Mouse (Mus musculus): Measurements from ENCODE around the gene Wbp1. TPM values are rescaled to one million over a fixed set of nuclear protein-coding genes. Genes with fewer than 3 reads are reported as not detected.

The Wbp1 gene
- polyA plus RNA-seq, 1 experiment from 2014 or later, result 91.5 TPM

DNA sequence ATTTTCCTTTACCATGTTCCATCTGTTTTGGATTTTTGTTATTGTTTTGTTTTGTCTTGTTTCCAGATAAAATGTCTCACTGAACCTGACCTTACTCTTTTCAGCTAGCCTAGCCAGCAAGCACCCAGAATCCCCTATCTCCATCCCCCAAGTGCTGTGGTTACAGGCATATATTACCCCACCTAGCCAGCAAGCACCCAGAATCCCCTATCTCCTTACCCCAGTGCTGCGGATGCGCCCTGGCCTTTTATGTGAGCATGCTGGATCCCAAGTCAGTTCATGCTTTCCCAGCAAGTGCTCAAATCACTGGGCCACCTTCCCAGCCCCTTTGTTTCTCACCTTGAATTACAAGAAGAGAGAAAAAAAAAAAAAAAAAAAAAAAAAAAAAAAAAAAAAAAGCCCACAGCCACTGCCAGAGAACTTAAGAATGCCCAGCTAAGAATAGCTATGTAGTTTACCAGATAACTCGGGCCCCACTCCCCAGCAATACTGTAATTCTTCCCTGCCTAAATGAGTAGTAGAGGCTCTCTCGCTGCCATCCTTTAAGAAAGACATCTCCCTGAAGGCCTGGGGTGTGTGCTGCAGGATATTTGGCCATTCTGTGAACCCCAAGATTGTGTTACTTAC is 9.7 kb downstream of the Wbp1 start:
- H3K27me3 ChIP-seq (replicated peaks), result no peaks in the 10 kb centered on the region
- H3K4me1 ChIP-seq, result peaks cover 31% of the 10 kb centered on the region
- H3K27ac ChIP-seq, result no peak overlapping the region
- H3K9ac ChIP-seq, result no peak overlapping the region
- no peak overlapping the region for H3K4me2 ChIP-seq
- ATAC-seq (ENCODE audit: insufficient read depth, low FRiP score, low read depth), result no peak
- H3K9me3 ChIP-seq, result no peaks in the 10 kb centered on the region
- peaks cover under 1% of the 10 kb centered on the region; the same call in 1 of the 2 replicates for H3K36me3 ChIP-seq
- WGBS, result 82% methylated on average over 4 of the region's 4 CpGs
- H3K4me3 ChIP-seq (replicated peaks), result no peak overlapping the region

DNA sequence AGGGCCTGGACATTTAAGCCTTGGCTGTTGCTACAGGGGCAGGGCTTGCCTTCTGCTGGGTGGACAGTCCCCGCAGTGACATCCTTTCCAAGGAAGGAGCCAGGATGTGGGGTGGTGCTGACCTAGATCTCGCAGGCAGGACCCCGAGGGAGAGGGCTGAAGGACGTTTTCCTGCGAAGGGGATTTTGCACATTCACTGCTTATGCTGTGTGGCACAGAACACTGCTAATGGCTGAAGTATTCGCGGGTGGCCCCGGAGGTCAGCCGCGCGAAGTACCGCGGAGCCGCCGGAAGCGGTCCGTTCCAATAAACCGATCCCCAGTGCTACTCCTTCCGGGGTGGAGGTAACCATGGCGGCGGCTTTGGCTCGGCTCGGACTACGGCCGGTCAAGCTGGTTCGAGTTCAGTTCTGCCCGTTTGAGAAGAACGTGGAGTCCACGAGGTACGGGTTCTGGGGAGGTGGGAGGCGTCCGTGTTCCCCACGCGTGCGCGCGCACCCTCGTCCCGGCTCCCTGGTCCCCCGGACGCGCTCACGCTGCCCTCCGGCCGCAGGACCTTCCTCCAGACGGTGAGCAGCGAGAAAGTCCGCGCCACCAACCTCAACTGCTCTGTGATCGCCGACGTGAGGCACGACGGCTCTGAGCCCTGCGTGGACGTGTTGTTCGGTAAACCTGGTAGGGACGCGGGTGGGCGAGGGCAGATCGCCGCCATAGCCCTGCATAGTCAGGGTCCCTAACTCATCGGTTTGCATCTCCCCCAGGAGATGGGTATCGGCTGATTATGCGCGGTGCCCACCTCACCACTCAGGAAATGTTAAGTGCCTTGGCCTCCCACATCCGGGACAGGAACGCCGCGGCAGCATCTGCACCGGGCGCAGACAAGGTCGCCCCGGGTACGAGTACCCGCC is 12.3 kb downstream of the Wbp1 start, which contains the start of gene Mrpl53:
TSS of gene Mrpl53 (plus strand) at position 279 of the 907 bp plus-strand sequence.
- Histone ChIP-seq H3K36me3 (no peaks in the 10 kb centered on the region), H3K27me3 (replicated peaks) (no peaks in the 10 kb centered on the region), H3K4me1 (peaks cover 18% of the 10 kb centered on the region), H3K9ac (peak within 1 kb of the TSS; percentile 94), H3K27ac (peak within 1 kb of the TSS; percentile 85), H3K4me2 (peak within 1 kb of the TSS; percentile 91), H3K4me3 (replicated peaks) (peak within 1 kb of the TSS; percentile 88), H3K9me3 (no peaks in the 10 kb centered on the region)
- under 1% methylated on average over 76 of the region's 76 CpGs for WGBS
- ATAC-seq (ENCODE audit: insufficient read depth, low FRiP score, low read depth), result peak; percentile 88

DNA sequence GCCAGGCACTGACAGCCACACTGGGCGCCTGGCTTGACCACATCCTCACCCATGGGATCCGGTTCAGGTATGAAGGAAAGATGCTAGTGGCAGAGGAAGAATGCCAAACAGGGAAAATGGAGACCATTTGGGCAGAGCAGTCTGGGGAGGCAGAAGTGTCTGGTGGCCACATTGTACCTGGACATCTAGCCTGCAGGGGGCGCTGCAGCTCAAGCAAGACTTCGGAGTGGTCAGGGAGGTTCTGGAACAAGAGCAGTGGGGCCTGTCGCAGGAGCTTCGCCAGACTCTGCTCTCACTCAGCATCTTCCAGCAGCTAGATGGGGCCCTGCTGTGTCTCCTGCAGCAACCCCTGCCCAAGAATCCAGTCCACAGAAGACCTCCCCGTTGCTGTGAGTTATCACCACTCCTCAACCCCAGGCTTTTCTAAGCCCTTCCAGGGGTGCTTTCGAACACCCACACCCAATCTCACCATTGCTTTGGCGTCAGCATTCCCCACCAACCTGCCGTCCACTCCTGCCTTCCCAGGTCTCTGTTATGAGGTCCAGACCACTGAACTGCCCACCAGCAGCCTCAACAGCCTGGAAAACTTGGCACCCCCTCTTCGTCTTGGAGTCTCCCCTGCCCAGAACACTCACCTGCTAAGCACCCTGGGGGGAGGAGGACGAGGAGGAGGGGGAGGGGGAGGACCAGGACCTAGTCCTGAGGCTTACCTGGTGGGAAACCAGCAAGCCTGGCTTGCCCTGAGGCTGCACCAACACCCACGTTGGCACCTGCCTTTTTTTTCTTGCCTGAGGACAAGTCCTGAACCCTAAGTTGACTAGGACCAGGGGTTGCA is 13.6 kb downstream of the Wbp1 start:
- WGBS, result 36% methylated on average over 13 of the region's 13 CpGs
- H3K27ac ChIP-seq, result peak overlapping the region; percentile 85; the same call in 1 of the 2 replicates
- peaks cover 25% of the 10 kb centered on the region for H3K4me1 ChIP-seq
- no peak for ATAC-seq (ENCODE audit: insufficient read depth, low FRiP score, low read depth)
- H3K36me3 ChIP-seq, result no peaks in the 10 kb centered on the region
- H3K4me2 ChIP-seq, result peak overlapping the region; percentile 91
- peak overlapping the region; percentile 94; the same call in 1 of the 2 replicates for H3K9ac ChIP-seq
- no peaks in the 10 kb centered on the region for H3K9me3 ChIP-seq
- no peaks in the 10 kb centered on the region for H3K27me3 ChIP-seq (replicated peaks)
- H3K4me3 ChIP-seq (replicated peaks), result peak overlapping the region; percentile 88

DNA sequence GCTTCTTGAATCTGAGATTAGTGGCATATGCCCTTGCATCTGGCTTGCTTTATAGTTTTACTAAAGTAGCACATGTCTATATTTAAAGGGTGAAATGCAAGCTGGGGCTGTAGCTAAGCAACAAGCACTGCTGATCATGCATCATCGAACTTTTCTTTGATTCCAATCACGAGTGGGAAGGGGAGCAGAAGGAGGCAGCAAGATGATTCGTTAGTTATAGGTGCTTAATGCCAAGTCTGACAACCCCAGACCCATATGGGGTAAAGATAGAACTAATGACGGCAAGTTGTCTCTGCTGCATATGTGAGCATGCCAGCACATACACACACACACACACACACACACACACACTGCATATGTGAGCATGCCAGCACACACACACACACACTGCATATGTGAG is 17.2 kb downstream of the Wbp1 start:
- WGBS, result 84% methylated on average over 4 of the region's 4 CpGs

DNA sequence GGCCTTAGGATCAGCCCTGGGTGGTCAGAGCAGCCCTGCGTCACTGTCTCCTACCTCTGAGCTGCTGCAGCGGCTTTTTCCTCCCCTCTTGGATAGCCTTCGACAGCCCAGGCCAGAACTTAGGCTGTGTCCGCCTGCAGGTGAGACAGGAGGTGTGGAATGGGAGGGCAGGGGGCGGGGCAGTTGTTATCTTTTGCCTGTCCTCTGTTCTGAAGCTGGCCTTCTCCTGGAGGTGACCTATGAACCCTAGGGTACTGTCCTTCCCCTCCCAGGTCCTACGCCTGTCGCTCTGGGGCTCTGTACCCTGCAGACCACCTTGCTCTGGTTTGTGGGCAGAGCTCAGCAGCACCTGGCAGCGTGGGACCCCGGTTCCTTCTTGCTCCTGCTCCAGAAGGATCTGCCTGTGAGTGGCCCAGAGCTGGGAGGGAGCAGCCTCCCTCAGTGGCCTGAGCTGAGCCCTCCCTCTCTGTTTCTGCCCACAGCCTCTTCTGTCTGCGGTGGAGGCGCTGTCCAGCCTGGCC is 18.2 kb downstream of the Wbp1 start:
- WGBS, result 49% methylated on average over 11 of the region's 11 CpGs
- H3K36me3 ChIP-seq, result no peaks in the 10 kb centered on the region
- H3K9ac ChIP-seq, result no peak overlapping the region
- no peaks in the 10 kb centered on the region for H3K27me3 ChIP-seq (replicated peaks)
- H3K4me3 ChIP-seq (replicated peaks), result peak overlapping the region; percentile 73; the same call in 1 of the 2 replicates
- no peaks in the 10 kb centered on the region for H3K9me3 ChIP-seq
- no peak for ATAC-seq (ENCODE audit: insufficient read depth, low FRiP score, low read depth)
- H3K27ac ChIP-seq, result no peak overlapping the region
- peak overlapping the region; percentile 99 for H3K4me2 ChIP-seq
- peaks cover 27% of the 10 kb centered on the region for H3K4me1 ChIP-seq

More for the DNA sequence above, 17.2 kb downstream of the Wbp1 start:
- H3K27ac ChIP-seq, result no peak overlapping the region
- H3K9ac ChIP-seq, result no peak overlapping the region
- no peak overlapping the region for H3K4me2 ChIP-seq
- H3K4me1 ChIP-seq, result peaks cover 31% of the 10 kb centered on the region
- no peak for ATAC-seq (ENCODE audit: insufficient read depth, low FRiP score, low read depth)
- H3K4me3 ChIP-seq (replicated peaks), result no peak overlapping the region
- H3K36me3 ChIP-seq, result no peaks in the 10 kb centered on the region
- H3K27me3 ChIP-seq (replicated peaks), result no peaks in the 10 kb centered on the region
- H3K9me3 ChIP-seq, result no peaks in the 10 kb centered on the region

DNA sequence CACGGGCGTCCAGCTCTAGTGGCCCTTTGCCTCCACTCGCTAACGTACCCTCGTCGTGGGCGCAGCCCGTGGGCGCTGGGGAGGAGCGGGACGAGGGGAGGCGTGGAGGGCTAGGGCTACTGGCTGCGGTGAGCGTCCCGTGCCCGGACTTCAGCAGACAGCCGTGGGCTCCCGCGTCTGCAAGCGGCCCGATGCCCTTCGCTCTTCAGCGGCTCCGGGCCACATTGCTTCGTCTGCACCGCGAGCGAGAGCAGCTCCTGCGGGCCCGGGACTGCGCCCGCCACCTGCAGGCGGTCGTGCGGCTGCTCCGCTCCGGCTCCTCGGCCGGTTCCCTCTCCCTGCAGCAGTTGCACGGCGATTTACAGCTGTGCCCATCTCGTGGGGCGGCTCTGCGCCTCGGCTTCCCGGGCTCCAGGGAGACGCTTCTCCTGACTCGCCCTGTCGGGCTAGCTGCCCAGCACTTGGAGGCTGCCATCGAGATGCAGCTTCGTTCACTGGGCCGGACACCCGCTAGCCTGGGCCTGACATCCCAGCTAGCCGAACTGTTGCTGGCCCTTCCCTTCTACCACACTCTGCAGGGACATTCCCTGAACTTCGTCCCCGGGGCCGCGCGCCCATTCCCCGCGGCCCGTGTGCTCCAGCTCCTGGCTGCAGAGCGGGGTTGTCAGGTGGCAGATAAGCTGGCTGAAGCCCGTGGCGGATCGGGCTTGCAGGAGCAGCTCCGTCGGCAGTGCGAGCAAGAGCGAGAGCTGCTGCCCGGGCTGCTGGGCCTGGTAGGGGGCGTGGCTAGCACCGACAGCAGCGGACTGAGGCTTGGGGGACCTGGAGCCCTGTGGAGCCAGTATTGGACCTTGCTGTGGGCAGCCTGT is 19.4 kb downstream of the Wbp1 start:
- Histone ChIP-seq H3K4me3 (replicated peaks) (peak overlapping the region; percentile 73), H3K4me1 (peaks cover 19% of the 10 kb centered on the region), H3K4me2 (peak overlapping the region; percentile 99), H3K9ac (peak overlapping the region; percentile 70), H3K36me3 (no peaks in the 10 kb centered on the region), H3K27me3 (replicated peaks) (no peaks in the 10 kb centered on the region), H3K27ac (peak overlapping the region; percentile 85), H3K9me3 (no peaks in the 10 kb centered on the region)
- ATAC-seq (ENCODE audit: insufficient read depth, low FRiP score, low read depth), result peak; percentile 70; the same call in 1 of the 2 replicates
- under 1% methylated on average over 74 of the region's 74 CpGs for WGBS

DNA sequence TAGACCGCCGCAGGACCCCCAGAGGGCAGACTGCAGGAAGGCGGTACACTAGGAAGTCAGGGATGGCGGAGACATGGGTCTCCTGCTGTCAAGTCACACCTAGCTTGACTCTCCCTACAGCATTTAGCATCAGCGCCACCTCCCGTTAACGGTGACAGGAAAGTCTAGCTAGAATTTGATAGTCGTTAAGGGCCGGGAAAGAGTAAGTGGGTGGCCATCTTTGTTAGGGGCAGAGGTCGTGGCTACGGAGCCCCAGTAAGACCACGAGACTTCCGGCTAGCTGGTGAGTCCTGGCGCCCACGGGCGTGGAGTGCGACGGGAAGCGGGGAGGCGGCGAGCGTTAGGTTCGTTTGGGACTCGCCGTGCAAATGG is 20.1 kb downstream of the Wbp1 start, which contains the start of the genes Ccdc142 and Gm42688:
TSS of gene Ccdc142 (plus strand) at position 286 of the 372 bp plus-strand sequence.
TSS of gene Gm42688 (plus strand) at position 302 of the 372 bp plus-strand sequence.
- Histone ChIP-seq H3K27me3 (replicated peaks) (no peaks in the 10 kb centered on the region), H3K27ac (peak within 1 kb of the TSS; percentile 85), H3K36me3 (no peaks in the 10 kb centered on the region), H3K9ac (peak within 1 kb of the TSS; percentile 70), H3K4me2 (peak within 1 kb of the TSS; percentile 99), H3K4me3 (replicated peaks) (peak within 1 kb of the TSS; percentile 73), H3K4me1 (peaks cover 19% of the 10 kb centered on the region), H3K9me3 (no peaks in the 10 kb centered on the region)
- 0% methylated on average over 25 of the region's 25 CpGs for WGBS
- ATAC-seq (ENCODE audit: insufficient read depth, low FRiP score, low read depth), result peak; percentile 88

DNA sequence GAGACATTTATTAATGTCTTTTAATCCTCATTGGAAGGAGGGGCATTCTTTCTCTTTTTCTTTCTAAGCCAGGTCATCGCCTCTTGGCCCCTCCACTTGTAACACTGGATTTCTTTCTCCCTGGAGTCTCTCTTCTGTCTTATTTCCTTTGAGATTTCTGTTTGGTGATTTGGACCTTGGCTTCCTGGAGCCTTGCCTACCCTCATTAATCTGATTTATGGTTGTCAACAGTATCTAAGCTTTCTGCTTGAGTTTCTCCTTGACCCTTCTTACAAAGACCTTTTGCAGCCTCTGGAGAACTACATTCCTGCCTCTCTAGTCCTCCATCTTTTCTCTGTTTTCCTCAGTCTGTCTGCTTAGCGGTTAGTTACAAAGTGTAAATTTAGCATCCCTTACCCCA is 22.9 kb downstream of the Wbp1 start:
- Histone ChIP-seq H3K4me2 (no peak overlapping the region), H3K4me3 (replicated peaks) (no peak overlapping the region), H3K27me3 (replicated peaks) (0 out of 2 replicates have a peak, but pooled peaks cover 10% of the 10 kb centered on the region), H3K4me1 (peaks cover 17% of the 10 kb centered on the region), H3K27ac (no peak overlapping the region), H3K9me3 (no peaks in the 10 kb centered on the region), H3K9ac (no peak overlapping the region), H3K36me3 (no peaks in the 10 kb centered on the region)
- 48% methylated on average over 2 of the region's 2 CpGs for WGBS
- no peak for ATAC-seq (ENCODE audit: insufficient read depth, low FRiP score, low read depth)

DNA sequence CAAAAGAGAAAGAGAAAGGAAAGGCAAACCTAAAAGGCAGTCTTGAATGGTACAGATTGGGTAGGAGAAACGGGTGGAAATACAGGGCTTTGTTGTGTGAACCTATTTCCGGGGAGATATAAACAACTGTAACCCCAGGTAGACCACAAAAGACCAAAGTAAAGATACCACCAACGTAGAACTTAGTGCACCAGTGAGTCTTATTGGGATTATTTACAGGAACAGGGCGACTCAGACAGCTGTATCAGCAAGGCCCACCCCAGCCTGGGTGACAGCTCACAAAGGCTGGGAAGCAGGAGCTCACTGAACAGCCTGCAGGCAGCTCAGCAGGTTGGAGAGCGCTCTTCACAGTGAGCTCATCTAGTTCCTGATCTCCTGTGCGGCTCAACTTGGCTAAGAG is 25.4 kb downstream of the Wbp1 start:
- Histone ChIP-seq H3K4me2 (no peak overlapping the region), H3K9me3 (no peaks in the 10 kb centered on the region), H3K4me1 (peaks cover 2% of the 10 kb centered on the region; the same call in 1 of the 2 replicates), H3K9ac (no peak overlapping the region), H3K4me3 (replicated peaks) (no peak overlapping the region), H3K27ac (no peak overlapping the region), H3K36me3 (no peaks in the 10 kb centered on the region), H3K27me3 (replicated peaks) (peaks cover 10% of the 10 kb centered on the region; the same call in 1 of the 2 replicates)
- 42% methylated on average over 6 of the region's 6 CpGs for WGBS
- no peak for ATAC-seq (ENCODE audit: insufficient read depth, low FRiP score, low read depth)

DNA sequence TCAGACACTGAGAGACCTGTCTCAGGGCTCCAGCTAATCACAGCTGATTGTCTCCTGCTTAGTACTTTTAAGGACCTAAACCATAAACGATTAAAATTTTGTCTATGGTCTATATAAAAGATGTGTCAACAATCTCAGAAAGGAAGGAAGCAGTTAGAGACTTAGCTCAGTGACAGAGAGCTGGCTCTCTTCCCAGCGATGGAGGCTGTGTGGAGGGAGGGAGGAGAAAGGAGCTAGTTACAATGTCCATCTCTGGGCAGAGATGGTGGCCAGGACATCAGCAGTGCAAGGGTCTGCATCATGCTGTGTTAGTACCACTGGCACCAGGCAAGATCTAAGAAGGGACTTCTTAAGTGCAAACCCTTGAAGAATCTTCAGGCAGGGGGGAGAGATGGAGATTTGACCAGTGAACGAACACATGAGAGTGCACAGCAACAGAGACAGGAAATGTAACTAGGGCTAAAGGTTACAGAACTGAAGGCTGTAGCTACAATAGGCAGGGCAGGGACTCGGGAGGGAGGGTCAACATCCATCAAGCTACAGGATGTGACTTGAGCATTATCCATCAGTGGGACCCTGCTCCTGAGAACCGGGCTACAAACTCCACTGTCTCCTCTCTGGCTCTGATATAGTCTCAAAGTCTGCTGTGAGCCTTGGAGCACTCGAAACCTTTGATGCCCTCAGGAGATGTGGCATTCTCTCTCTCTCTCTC is 28.8 kb downstream of the Wbp1 start:
- no peak overlapping the region for H3K4me3 ChIP-seq (replicated peaks)
- ATAC-seq (ENCODE audit: insufficient read depth, low FRiP score, low read depth), result no peak; the same call in 1 of the 2 replicates
- peaks cover 39% of the 10 kb centered on the region for H3K27me3 ChIP-seq (replicated peaks)
- peaks cover 3% of the 10 kb centered on the region for H3K4me1 ChIP-seq
- 27% methylated on average over 6 of the region's 6 CpGs for WGBS
- H3K4me2 ChIP-seq, result no peak overlapping the region
- H3K9me3 ChIP-seq, result no peaks in the 10 kb centered on the region
- no peak overlapping the region for H3K27ac ChIP-seq
- no peaks in the 10 kb centered on the region for H3K36me3 ChIP-seq
- H3K9ac ChIP-seq, result no peak overlapping the region

Measured in stomach, embryonic 15.5 days (tissue).